Mouse (Mus musculus) telencephalon, adult 2 months (tissue): ENCODE results near the gene Pik3c2b.
"Not testable (repeated sequence)": the region's sequence is repeated elsewhere in the genome, so short reads cannot be mapped to it uniquely, and the experiment has no call there.

Experiments used
- DNase-seq: peaks from one replicate; pipeline ENCODE4 v3.0.0-alpha.2; 2011; ENCODE audit warnings: low read depth, low spot score

Pik3c2b gene

GRCm38 (mm10) chr1:133045011-133045860, at the start of gene Pik3c2b:
Pik3c2b (plus strand) TSS chr1:133045667.
- DNase-seq = no peak

- DNase-seq = no peak
These were observed 45.1 kb upstream of the Pik3c2b start for GRCm38 (mm10) chr1:133000347-133000746.

- DNase-seq = no peak
These were observed 38.9 kb upstream of the Pik3c2b start for GRCm38 (mm10) chr1:133006571-133006970.

GRCm38 (mm10) chr1:133011955-133012841, 33.3 kb upstream of the Pik3c2b start:
- DNase-seq = no peak

GRCm38 (mm10) chr1:133013331-133013730, 32.1 kb upstream of the Pik3c2b start:
- DNase-seq = no peak

- DNase-seq = no peak
These were observed 31.3 kb upstream of the Pik3c2b start for GRCm38 (mm10) chr1:133014196-133014595.

- no peak for DNase-seq
These were observed 28.6 kb upstream of the Pik3c2b start for GRCm38 (mm10) chr1:133016775-133017428.

- DNase-seq = no peak
These were observed 26.9 kb upstream of the Pik3c2b start for GRCm38 (mm10) chr1:133018580-133018979.

GRCm38 (mm10) chr1:133019312-133019711, 26.2 kb upstream of the Pik3c2b start:
- DNase-seq = no peak

- no peak for DNase-seq
These were observed 25.2 kb upstream of the Pik3c2b start for GRCm38 (mm10) chr1:133020137-133020894.

GRCm38 (mm10) chr1:133021391-133021790, 24.1 kb upstream of the Pik3c2b start:
- no peak for DNase-seq

- DNase-seq = not testable (repeated sequence)
These were observed 23.5 kb upstream of the Pik3c2b start for GRCm38 (mm10) chr1:133021971-133022370.

GRCm38 (mm10) chr1:133023723-133024122, 21.7 kb upstream of the Pik3c2b start:
- DNase-seq = not testable (repeated sequence)

GRCm38 (mm10) chr1:133024426-133024825, 21.0 kb upstream of the Pik3c2b start:
- no peak for DNase-seq

- peak; percentile 97 for DNase-seq
These were observed 20.2 kb upstream of the Pik3c2b start for GRCm38 (mm10) chr1:133025051-133025795.

GRCm38 (mm10) chr1:133025796-133026190, 19.7 kb upstream of the Pik3c2b start:
- not testable (repeated sequence) for DNase-seq

- DNase-seq = no peak
These were observed 18.3 kb upstream of the Pik3c2b start for GRCm38 (mm10) chr1:133027126-133027525.

GRCm38 (mm10) chr1:133027980-133028379, 17.5 kb upstream of the Pik3c2b start:
- no peak for DNase-seq

- DNase-seq = no peak
These were observed 15.7 kb upstream of the Pik3c2b start for GRCm38 (mm10) chr1:133029744-133030143.

GRCm38 (mm10) chr1:133030461-133030860, 15.0 kb upstream of the Pik3c2b start, which contains the start of gene Mdm4:
Mdm4 (minus strand) TSS chr1:133030561.
- DNase-seq = no peak
